Mouse (Mus musculus): ENCODE data around the gene Slc2a5.

Gene Slc2a5

DNA sequence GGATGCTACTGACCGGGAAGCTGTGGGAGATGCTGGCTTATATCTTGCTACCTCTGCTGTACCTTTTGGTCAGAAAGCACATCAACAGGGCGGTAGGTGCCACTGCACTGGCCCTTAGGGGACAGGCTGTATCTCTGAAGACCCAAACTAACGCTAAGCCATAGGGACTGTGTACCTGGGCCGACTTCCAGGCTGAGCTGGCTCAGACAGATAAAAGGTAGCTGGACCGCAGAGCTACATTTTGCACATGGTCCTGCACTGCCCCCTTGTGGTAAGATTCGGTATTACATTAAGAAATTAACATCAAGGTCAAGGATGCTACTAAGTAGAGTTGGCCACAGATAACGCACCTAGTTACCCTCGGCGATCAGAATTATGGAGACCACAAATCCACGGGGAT, 20.2 kb upstream of the Slc2a5 start:
- intact Hi-C loops (cut with DNase I), result loop anchor here (2.0 to 5.0 kb wide), 2 partner anchors 64 to 292 kb away; no protein-coding TSS in a partner anchor

DNA sequence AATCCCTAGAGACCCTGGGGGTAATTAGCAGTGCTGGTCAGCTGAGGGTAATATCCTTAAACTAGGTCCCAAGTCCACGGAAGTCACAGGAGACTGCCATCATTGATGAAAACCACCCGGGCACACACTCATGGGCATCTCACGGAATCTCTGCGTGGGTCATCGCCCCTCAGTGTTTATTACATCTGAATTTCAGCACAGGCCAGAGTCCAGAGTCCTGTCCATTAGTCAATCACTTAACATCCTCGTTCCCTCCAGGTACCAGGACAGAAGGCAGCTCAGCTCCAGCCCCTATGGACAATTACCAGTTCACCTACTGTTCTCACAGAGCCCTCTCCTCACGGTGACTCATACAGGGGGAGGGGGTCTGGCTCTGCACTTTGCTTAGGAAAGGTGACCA, 16.3 kb upstream of the Slc2a5 start:
- intact Hi-C loops (cut with DNase I), result no loop called here

DNA sequence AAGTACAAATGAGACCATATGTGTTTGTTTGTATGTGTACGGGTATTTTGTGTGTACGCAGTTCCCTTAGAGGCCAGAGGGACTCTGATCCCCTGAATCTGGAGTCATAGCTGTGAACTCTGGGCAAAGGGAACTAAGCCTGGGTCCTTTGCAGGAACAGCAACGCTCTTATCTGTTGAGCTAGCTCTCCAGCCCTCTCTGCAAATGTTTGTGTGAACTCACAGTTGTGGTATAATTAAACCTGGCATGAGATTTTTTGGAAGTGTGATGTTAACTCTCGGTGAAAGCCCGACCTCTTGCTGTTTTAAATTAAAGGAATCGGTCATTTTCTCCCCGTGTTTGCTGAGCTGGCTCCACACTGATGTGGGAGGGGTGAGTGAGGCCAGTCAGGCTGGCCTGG, 13.4 kb upstream of the Slc2a5 start:
- intact Hi-C loops (cut with DNase I), result no loop called here

DNA sequence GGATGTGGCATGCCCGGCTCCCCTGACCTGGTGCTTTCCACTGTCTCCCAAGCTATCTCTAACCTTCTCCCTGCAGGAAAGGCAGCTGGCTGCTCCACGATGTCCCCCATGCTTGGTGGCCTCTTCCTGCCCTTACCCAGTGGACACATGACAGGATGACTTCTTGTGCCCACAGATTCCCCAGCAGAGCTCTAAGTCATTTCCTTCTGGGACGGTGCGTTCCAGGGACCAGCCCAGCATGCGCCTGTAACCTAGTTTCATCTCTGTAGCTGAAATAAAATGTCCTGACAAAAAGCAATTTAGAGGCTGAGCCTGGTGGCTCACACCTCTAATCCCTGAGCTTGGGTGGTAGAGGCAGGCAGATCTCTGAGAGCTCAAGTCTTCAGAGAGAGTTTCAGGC, 12.4 kb upstream of the Slc2a5 start:
- intact Hi-C loops (cut with DNase I), result no loop called here

DNA sequence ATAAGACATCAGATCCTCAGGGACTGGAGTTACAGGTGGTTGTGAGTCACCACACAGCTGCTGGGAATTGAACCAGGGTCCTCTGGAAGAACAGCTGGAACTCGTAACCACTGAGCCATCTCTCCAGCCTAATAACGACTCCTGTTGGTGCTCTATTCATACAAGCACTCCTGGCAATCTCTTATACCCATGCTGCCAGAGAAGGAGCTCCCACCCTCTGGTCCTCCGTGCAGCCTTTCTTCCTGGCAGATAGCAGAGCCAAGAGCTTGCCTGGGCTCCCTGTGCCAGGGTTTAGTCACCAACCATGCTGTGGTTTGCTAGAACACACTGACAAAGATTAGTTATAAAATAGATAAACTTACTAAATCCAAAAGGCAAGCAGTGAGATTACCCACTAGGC, 9.4 kb upstream of the Slc2a5 start:
- intact Hi-C loops (cut with DNase I), result no loop called here

DNA sequence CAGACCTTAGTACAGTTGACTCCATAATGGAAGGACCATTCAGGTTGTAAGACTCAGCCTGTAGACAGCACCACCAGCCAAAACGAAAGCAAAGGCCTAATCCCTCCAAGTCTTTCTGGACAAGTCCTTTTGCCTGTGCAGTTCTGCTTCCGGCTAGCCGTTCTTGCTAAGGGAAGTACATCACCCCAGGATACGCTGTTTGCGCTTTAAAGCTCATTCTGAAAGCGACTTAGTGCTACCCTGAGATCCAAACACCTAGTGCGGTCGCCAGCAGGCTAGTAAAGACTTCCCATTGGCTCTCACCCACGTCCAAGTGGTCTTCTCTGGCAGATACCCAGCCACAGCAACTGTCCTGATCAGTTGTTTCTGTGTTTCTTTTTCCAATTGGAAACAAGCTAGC, 8.7 kb upstream of the Slc2a5 start:
- intact Hi-C loops (cut with DNase I), result no loop called here

DNA sequence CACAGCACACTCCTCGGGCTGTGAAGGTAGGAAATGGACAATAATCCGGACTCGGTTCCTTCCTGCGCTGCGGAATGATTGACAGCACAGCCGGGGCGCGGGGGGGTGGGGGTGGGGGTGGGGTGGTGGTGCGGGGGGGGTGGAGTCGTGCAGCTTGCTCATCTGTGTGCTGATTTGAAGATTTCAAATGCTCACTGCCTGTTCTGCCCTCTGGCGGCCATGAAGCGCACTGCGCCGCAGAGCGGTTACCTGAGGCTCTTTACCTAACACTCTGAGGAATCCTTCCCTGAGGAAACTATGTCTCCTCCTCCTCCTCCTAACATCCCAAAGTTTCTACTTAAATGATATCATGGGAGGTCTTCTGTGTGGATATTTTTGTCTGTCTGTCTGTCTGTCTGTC, 6.2 kb upstream of the Slc2a5 start:
- intact Hi-C loops (cut with DNase I), result no loop called here

DNA sequence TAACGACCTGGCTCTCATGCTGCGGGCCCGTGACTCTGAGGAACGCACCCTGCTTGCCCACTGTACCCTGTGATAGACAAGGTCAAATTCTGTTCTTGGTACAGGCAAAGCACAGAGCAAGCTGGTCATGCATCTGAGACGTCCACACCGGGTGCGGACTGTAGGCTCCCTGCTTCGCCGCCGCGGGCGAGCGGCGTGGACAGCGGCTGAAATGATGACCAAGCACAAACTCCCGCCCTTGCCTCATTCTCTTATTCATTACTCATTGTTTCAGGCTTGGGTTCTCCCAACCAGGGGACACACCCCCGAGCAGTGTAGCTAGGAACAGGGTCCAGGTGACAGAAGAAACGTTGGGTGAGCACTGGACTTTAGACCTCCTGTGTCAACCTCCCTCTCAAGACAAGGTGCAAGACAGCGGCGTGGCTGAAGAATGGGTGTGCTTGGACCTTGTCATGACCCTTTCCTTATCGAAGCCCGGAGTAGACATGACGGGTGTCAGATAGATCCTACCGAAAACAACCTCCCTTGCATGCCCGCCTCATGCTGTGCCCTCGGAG, 4.5 kb upstream of the Slc2a5 start:
- intact Hi-C loops (cut with DNase I), result no loop called here

DNA sequence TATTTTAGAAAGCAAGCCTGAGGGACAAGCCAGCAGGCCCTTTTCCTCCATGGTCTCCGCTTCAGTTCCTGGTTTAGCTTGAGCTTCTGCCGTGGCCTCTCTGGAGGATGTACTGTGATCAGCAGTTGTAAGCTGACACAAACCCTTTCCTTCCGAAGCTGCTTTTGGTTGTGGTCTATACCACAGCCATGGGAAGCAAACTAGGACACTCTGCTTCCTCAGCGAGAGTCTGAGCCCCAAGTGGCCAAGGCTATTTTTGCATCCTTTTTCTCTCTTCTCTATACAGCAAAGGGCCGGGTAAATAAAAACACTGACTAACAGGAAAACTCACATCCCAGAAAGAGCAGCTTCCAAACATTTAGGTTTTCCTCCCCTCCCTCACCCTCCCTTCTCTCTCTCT, 1.8 kb upstream of the Slc2a5 start:
- intact Hi-C loops (cut with DNase I), result no loop called here

DNA sequence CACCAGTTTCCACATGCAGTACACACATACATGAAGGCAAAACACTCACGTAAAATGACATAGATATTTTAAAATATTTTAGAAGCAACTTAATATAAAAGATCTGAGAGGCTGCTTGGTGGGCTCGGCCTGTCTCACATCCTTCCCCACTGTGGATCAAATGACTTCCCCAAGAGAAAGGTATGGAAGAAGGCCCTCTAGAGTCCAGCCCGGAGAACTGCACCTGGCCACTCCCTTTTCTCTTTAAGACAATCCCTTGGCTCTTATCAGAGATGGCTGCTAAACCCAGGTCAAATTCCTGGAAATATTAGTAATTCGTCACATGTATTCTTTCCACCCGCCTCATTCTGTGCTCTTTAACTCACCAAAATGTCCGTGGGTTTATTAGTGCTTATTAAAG, 920 bp upstream of the Slc2a5 start:
- intact Hi-C loops (cut with DNase I), result no loop called here

DNA sequence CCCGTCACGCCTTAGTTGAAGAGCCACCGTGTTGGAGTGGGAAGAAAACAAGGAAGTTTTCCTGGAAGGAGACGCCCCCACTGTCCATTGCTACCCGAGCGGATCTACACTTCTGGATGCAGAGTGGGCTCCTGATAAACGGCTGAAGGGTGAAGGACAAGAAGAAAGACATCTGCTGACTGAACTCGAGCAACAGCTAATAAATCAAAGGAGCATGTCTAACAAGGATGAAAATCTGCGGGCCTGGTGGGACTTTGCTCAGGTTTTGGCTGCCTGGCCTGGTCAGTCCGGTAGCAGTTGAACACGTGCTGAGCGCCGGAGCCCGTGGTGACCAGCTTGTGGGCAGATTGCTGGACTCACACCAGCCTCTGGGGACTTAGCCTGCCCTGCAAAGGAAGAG, 557 bp downstream of the Slc2a5 start:
- intact Hi-C loops (cut with DNase I), result no loop called here

DNA sequence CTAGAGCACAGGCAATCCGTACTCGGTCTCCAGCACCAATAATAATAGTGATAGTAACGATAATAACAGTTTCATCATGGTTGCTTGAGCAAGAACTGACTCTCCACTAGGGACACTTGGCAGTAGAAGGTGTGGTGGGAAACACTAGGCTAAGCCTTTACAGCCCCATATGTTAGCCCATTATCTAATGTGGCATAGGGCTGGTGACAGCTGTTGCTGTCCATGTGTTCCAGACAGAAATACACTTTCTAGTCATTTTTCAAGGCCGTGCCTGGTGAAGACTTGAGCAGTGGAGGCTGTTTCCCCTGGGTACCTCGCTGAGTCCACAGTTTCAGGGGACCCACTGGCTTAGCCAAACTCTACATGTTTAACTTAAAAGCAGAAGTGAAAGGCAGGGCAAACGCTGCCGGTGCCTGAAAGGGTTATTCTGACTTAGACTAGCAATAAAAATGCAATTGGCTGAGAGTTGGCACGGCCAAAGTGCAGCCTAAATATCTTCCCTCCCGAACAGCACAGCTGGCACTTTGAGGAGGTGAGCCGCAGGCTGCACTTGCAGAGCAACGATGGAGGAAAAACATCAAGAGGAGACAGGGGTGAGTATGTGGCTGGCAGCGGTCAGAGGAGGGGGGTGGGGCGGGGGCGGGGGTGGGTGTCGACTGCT, 1.2 kb downstream of the Slc2a5 start:
- intact Hi-C loops (cut with DNase I), result no loop called here

DNA sequence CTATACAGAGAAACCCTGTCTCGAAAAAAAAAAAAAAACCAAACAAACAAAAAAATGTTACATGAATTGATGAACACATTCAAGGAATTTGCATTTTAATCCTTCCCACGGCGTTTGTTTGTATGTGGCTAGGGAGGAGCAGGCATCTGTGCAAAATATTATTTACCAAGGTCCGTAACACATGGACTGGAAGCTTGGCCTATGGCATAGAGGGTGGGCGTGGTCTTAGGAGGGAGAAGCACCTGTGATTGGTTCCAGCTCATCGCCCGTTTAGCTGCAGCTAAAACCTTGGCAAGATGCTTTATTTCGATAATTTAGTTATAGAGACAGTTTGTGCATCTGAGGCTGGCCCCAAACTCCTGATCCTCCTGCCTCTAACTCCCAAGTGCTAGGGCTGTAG, 2.3 kb downstream of the Slc2a5 start:
- intact Hi-C loops (cut with DNase I), result no loop called here

DNA sequence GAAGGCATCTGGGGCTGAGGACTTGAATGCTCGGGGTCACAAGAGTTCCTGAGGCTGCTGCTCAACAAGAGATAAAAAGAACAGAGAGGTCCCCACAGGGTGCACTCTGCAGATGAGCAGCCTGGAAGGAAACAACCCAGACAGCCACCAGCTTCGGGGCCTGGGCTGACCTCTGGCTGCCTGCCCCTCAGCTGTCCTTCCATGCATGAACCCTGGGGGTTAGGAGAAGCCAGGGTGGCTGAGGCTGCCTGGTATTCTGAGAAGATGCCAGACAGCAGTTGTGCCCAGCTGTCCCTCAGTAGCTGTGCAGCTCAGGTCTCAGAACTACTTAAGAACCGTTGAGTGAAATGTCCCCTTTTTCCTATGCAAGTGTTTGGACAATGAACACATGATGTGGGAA, 3.4 kb downstream of the Slc2a5 start:
- intact Hi-C loops (cut with DNase I), result no loop called here

DNA sequence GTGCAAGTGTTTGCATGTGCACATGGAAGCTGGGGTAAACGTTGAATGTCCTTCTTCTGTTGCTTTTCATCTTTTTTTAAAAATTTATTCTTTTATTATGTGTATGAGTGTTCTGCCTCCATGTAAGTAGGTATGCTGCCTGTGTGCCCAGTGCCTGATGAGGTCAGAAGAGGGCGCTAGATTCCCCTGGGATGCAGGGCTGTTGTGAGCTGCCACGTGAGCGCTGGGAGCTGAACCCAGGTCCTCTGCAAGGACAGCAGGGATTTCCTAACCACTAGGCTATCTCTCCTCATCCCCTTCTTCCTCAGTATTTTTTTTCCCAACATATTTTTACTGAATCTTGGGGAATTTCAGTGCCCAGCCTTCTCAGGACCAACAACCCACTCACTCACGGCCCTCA, 7.3 kb downstream of the Slc2a5 start:
- intact Hi-C loops (cut with DNase I), result no loop called here

DNA sequence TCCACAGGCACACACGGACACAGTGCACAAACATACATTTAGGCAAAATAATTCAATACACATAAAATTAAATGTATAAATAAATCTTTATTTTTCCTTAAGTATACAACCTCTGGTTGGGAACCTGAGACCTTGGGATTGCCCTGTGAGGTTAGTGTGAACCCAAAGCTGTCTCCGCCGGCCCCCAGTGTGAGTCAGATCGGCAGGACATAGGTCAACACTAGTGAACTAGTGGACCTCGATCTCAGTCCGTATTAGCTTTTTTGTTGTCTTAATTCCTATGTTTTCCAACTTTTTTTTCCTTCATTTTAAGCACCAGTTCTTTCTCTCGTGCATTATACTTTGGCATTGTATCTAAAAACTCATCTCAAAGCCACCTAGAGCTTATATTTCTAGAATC, 8.8 kb downstream of the Slc2a5 start:
- intact Hi-C loops (cut with DNase I), result no loop called here

DNA sequence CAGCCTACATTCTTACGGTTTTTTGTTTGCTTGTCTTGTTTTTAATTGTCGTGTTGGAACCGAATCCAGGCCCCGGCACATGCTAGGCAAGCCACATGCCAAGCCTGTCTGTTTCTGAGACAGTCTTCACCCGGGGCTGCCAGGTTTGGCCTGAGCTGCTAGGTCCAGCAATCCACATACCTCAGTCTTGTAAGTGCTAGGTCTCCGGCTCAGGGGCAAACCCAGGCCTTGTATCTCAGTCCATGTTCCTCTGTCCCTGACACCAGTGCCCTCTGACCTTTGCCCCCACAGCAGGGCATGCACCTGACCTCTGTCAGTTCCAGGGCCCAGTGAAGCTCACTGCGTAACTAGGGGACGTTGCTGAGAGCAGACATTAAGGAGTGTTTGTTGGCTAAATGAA, 9.5 kb downstream of the Slc2a5 start:
- intact Hi-C loops (cut with DNase I), result no loop called here

DNA sequence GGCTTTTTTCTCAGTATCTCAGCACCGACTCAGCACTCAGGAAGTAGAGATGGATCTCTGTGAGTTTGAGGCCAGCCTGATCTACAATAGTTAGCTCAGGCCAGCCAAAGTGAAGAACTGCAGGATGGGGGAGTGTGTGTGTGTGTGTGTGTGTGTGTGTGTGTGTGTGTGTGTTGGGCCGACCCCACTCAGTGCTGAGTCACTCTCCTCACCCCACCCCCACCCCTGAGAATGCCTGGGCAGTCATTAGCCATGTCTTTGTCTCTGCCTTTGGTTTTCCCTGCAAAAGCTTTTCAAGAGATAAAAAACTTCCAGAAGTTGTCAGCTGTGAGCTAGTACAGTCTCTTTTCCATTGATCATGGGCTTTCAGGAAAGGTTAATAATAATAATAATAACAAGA, 11.6 kb downstream of the Slc2a5 start:
- intact Hi-C loops (cut with DNase I), result no loop called here

DNA sequence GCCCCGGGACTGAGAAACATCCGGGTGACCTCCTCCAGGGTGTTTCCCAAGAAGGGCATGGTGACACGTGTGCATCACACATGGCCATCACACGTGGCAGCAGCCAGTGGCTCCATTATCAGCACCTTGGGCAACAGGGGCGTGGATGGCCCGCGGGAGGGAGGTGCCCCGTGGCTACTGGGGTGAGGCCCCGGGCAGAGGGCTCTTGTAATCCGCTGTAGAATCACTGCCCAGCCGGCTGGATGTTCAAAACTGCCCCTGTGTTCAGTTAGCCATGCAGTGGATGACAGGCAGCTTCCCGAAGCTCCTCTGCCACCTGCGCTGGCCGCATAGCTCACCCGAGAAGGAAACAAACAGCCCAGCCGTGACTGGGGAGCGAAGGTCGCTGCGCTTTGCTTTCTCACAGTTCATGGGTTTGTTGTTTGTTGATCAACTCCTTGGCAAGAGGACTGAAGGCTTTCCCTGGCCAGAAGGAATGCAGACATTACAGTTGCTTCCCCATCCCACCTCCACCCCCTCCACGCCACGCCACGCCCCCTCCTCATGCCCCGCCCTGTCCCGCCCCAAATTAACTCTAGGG, 13.7 kb downstream of the Slc2a5 start:
- intact Hi-C loops (cut with DNase I), result no loop called here

DNA sequence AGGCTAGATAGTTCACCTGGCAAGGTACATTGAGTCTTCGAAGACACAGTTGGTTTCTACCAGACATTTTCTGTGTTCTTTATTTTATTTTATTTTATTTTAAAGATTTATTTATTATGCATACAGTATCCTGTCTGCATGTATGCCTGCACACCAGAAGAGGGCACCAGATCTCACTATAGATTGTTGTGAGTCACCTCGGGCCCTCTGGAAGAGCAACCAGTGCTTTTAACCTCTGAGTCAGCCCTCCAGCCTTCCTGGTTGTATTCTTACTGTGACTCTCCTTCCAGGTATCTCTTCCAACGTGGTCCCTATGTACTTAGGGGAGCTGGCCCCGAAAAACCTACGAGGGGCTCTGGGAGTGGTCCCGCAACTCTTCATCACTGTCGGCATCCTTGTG, 16.2 kb downstream of the Slc2a5 start:
- intact Hi-C loops (cut with DNase I), result no loop called here

DNA sequence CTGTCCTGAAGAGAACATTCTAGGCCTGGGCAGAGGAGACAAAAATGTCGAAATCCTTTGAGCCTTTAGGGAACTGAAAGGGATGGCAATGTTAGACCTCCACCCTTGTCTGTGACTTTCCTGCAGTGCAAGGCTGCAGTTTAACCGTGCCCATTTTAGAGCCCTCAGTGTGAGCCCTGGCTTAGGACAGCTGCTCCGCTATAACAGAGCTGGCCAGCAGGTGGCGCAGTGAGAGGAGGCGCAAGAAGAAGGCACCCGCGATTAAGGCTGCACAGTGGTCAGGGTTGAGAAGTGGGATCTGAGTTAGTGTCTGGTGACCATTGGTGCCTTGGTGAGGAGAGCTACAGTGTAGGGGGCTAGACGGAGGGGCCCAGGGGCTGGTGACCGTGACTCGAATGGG, 17.6 kb downstream of the Slc2a5 start:
- intact Hi-C loops (cut with DNase I), result no loop called here

DNA sequence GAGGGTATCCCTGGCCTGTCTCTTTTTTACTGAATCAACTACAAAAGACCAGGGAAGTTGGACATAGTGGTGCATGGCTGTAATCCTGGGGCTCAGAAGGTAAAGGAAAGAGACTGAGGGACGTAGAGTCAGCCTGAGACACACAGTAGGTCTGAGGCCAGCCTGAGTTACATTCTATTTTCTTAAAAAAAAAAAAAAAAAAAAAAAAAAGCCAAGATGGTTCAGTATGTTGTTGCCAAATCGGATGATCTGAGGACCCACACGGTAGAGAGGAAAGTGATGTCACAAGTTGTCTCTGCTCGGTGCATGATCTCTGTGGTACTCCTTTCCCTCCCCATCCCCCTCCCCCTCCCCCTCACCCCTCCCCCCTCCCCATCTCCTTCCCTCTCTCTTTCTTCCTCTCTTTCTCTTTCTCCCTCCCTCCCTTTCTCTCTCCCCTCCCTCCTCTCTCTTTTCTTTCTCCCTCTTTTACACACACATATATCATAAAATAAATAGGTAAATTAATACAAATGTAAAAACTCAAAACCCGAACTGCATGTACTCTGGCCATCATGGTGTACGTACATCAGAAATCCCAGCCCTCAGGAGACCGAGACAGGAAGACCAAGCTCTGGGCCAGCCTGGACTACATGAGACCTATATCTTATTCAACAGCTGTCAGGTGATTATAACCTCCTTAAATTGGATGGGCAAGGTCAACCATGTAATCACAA, 18.4 kb downstream of the Slc2a5 start:
- intact Hi-C loops (cut with DNase I), result no loop called here

DNA sequence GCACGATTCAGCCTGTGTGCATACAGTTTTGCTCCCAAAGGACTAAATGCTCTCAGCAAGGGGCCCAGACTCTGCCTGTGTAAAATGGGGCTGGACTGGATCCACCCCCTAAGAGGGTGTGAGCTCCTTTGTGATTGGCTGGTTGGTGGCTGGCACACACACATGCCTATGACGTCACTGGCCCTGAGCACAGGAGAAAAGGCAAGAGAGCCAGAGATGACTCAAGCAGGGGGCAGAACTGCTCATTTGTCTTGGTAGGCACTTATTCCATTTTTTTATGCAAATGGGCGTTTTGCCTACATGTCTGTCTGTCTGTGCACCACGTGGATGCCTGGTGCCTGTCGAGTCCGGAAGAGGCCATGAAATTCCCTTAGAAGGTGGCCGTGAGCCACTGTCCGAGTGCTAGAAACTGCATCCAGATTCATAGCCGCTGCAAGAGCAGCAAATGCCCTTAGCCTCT, 19.0 kb downstream of the Slc2a5 start:
- intact Hi-C loops (cut with DNase I), result no loop called here
